Mouse (Mus musculus): Measurements from ENCODE around the gene Casp6. TPM values are rescaled to one million over a fixed set of nuclear protein-coding genes. Genes with fewer than 3 reads are reported as not detected.

Casp6 gene
- polyA plus RNA-seq, 1 experiment: 86.1 TPM

DNA sequence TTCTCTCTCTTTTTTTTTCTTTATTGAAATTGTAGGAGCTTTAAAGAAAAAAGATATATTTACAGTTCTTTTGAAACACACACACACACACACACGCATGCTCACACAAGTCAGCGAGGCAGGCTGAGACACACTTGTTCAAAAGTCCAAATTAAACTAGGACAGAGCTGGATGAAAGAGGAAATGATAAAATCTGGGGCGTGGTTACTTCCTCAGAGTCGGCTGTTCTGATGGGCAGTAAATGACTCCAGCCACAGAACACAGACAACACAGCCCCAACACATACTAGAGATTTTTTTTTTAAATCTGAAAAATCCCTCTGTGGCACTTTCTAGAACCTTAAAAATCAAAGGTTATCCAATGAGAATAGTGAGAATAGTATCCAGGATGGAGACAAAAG, 42.6 kb downstream of the Casp6 start:
- WGBS: 31% methylated on average over 4 of the region's 4 CpGs
- peaks cover 7% of the 10 kb centered on the region for H3K4me1 ChIP-seq (replicated peaks; ENCODE audit: control insufficient read depth, insufficient read depth, low read length)
- no peak overlapping the region for H3K4me3 ChIP-seq (ENCODE audit: control insufficient read depth, insufficient read depth, low read length)
- no peak for DNase-seq
- H3K27me3 ChIP-seq (ENCODE audit: control insufficient read depth, insufficient read depth, low read length): no peaks in the 10 kb centered on the region
- H3K36me3 ChIP-seq (ENCODE audit: control insufficient read depth, insufficient read depth, low read length): no peaks in the 10 kb centered on the region
- H3K27ac ChIP-seq (ENCODE audit: control insufficient read depth, insufficient read depth, low read length): no peak overlapping the region
- no peak for TF ChIP-seq POLR2A (IDR thresholded peaks at IDR 0.05; ENCODE audit: control insufficient read depth, extremely low read depth, insufficient read depth, low read length, poor library complexity)
- TF ChIP-seq CTCF (IDR thresholded peaks at IDR 0.05; ENCODE audit: borderline replicate concordance, control insufficient read depth, extremely low read depth, insufficient read depth, low read length, poor library complexity): no peak

DNA sequence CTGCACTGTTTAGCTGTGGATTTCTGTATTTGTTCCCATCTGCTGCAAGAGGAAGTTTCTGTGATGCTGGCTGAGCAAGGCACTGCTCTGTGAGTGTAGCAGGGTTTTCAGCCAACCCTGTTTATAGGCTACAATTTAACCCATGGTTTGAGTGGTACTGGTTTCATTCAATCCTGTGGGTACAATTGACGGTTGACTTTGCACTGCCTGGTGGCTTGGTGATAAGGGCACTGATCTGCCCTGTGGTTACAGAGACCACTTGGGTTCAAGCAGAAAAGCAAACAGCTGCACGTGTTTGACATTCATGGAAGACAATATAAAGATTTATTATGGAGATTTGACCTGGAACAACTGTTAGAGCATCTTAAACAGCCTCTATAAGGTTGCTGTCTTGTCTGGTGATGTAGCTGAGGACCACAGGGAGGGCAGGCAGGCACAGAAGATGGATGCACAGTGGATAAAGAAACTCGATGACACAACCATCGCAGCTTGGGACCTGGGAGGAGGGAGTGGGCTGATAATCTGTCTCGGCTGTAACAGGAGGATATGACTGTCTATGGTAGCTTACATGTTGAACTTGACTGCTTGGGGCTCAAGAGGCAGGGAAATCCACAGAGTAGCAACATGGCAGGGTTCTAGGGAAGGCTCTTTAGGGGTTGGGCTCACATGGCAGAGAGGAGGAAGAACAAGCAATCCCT, 45.1 kb downstream of the Casp6 start:
- DNase-seq: no peak
- H3K4me3 ChIP-seq (ENCODE audit: control insufficient read depth, insufficient read depth, low read length): no peak overlapping the region
- peaks cover 7% of the 10 kb centered on the region for H3K4me1 ChIP-seq (replicated peaks; ENCODE audit: control insufficient read depth, insufficient read depth, low read length)
- H3K36me3 ChIP-seq (ENCODE audit: control insufficient read depth, insufficient read depth, low read length): no peaks in the 10 kb centered on the region
- 35% methylated on average over 5 of the region's 5 CpGs for WGBS
- H3K27ac ChIP-seq (ENCODE audit: control insufficient read depth, insufficient read depth, low read length): no peak overlapping the region
- TF ChIP-seq CTCF (IDR thresholded peaks at IDR 0.05; ENCODE audit: borderline replicate concordance, control insufficient read depth, extremely low read depth, insufficient read depth, low read length, poor library complexity) (no peak), POLR2A (IDR thresholded peaks at IDR 0.05; ENCODE audit: control insufficient read depth, extremely low read depth, insufficient read depth, low read length, poor library complexity) (no peak)
- no peaks in the 10 kb centered on the region for H3K27me3 ChIP-seq (ENCODE audit: control insufficient read depth, insufficient read depth, low read length)

GRCm38 (mm10) chr3:129948359-129948758, 47.1 kb downstream of the Casp6 start:
- Histone ChIP-seq H3K27ac (ENCODE audit: control insufficient read depth, insufficient read depth, low read length) (no peak overlapping the region), H3K27me3 (ENCODE audit: control insufficient read depth, insufficient read depth, low read length) (no peaks in the 10 kb centered on the region), H3K4me1 (replicated peaks; ENCODE audit: control insufficient read depth, insufficient read depth, low read length) (peaks cover 7% of the 10 kb centered on the region), H3K4me3 (ENCODE audit: control insufficient read depth, insufficient read depth, low read length) (no peak overlapping the region), H3K36me3 (ENCODE audit: control insufficient read depth, insufficient read depth, low read length) (no peaks in the 10 kb centered on the region)
- DNase-seq: no peak
- 66% methylated on average over 5 of the region's 5 CpGs for WGBS
- TF ChIP-seq CTCF (IDR thresholded peaks at IDR 0.05; ENCODE audit: borderline replicate concordance, control insufficient read depth, extremely low read depth, insufficient read depth, low read length, poor library complexity) (no peak), POLR2A (IDR thresholded peaks at IDR 0.05; ENCODE audit: control insufficient read depth, extremely low read depth, insufficient read depth, low read length, poor library complexity) (no peak)

DNA sequence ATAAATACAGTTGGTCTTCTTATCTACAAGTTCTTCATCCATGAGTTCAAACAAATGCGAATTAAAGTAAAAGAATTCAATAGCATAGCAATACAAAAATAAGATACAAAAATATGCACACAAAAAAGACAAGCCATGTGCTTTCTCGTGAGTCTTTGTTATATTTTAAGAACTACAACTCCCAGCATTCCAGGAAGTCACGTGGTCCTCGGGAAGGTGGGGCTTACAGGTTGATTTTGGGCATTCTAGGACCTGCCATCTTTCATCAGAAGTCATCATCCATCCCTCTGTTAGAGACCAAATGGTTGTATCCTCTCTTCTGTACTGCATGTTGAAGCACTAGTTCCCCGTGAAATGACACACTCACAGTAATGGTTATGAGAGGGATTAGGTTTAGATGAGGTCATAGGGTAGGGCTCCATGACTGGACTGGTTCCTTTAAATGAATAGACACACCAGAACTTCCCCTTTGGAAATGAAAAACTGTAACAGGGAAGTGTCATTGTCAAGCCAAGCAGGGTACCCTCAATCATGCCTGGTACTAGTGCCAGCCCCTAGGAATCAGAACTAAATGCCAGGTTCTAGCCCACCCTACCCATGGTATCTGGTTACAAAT, 48.0 kb downstream of the Casp6 start:
- no peak for DNase-seq
- H3K27ac ChIP-seq (ENCODE audit: control insufficient read depth, insufficient read depth, low read length): no peak overlapping the region
- H3K36me3 ChIP-seq (ENCODE audit: control insufficient read depth, insufficient read depth, low read length): no peaks in the 10 kb centered on the region
- 90% methylated on average over 5 of the region's 5 CpGs for WGBS
- no peak for TF ChIP-seq CTCF (IDR thresholded peaks at IDR 0.05; ENCODE audit: borderline replicate concordance, control insufficient read depth, extremely low read depth, insufficient read depth, low read length, poor library complexity)
- no peak for TF ChIP-seq POLR2A (IDR thresholded peaks at IDR 0.05; ENCODE audit: control insufficient read depth, extremely low read depth, insufficient read depth, low read length, poor library complexity)
- peaks cover 7% of the 10 kb centered on the region for H3K4me1 ChIP-seq (replicated peaks; ENCODE audit: control insufficient read depth, insufficient read depth, low read length)
- H3K27me3 ChIP-seq (ENCODE audit: control insufficient read depth, insufficient read depth, low read length): no peaks in the 10 kb centered on the region
- no peak overlapping the region for H3K4me3 ChIP-seq (ENCODE audit: control insufficient read depth, insufficient read depth, low read length)

DNA sequence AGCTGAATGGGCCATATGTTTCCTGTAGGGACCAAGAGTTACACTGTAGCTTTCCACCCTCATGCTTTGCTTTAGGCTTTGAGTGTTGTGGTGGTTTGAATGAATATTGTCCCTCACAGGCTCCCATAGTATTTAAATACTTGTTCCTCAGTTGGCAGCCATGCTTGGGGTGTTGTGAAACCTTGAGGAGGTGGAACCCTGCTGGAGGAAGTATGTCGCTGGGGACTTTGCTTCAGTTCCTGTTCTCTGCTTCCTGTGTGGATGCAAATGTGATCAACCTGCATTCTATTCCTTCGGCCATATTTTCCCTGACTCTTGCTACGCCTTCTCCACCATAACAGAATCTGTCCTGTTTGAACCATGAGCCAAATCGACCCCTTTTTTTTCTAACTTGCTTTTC, 52.1 kb downstream of the Casp6 start:
- DNase-seq: no peak
- TF ChIP-seq CTCF (IDR thresholded peaks at IDR 0.05; ENCODE audit: borderline replicate concordance, control insufficient read depth, extremely low read depth, insufficient read depth, low read length, poor library complexity) (no peak), POLR2A (IDR thresholded peaks at IDR 0.05; ENCODE audit: control insufficient read depth, extremely low read depth, insufficient read depth, low read length, poor library complexity) (no peak)
- H3K36me3 ChIP-seq (ENCODE audit: control insufficient read depth, insufficient read depth, low read length): no peaks in the 10 kb centered on the region
- WGBS: 92% methylated on average over 4 of the region's 4 CpGs
- no peak overlapping the region for H3K4me3 ChIP-seq (ENCODE audit: control insufficient read depth, insufficient read depth, low read length)
- no peaks in the 10 kb centered on the region for H3K27me3 ChIP-seq (ENCODE audit: control insufficient read depth, insufficient read depth, low read length)
- no peak overlapping the region for H3K27ac ChIP-seq (ENCODE audit: control insufficient read depth, insufficient read depth, low read length)
- H3K4me1 ChIP-seq (replicated peaks; ENCODE audit: control insufficient read depth, insufficient read depth, low read length): peaks cover 2% of the 10 kb centered on the region; the same call in 1 of the 2 replicates

- peaks cover 3% of the 10 kb centered on the region for H3K4me1 ChIP-seq (replicated peaks; ENCODE audit: control insufficient read depth, insufficient read depth, low read length)
- H3K27me3 ChIP-seq (ENCODE audit: control insufficient read depth, insufficient read depth, low read length): no peaks in the 10 kb centered on the region
- H3K4me3 ChIP-seq (ENCODE audit: control insufficient read depth, insufficient read depth, low read length): no peak overlapping the region
- H3K27ac ChIP-seq (ENCODE audit: control insufficient read depth, insufficient read depth, low read length): no peak overlapping the region
- 91% methylated on average over 8 of the region's 8 CpGs for WGBS
- H3K36me3 ChIP-seq (ENCODE audit: control insufficient read depth, insufficient read depth, low read length): no peaks in the 10 kb centered on the region
- TF ChIP-seq POLR2A (IDR thresholded peaks at IDR 0.05; ENCODE audit: control insufficient read depth, extremely low read depth, insufficient read depth, low read length, poor library complexity) (no peak), CTCF (IDR thresholded peaks at IDR 0.05; ENCODE audit: borderline replicate concordance, control insufficient read depth, extremely low read depth, insufficient read depth, low read length, poor library complexity) (no peak)
- no peak for DNase-seq
Measured at GRCm38 (mm10) chr3:129962533-129962932, 61.3 kb downstream of the Casp6 start.

Other genes starting within 250 kb of the Casp6 start
- 1.2 and 4.1 TPM in 2 replicates for gene Egf, start 146.1 kb upstream of the Casp6 start, polyA plus RNA-seq (2012; rRNA removed)
- gene Lrit3, start 97.4 kb upstream of the Casp6 start, polyA plus RNA-seq (2012; rRNA removed): 0.09 TPM in 1 of 2 replicates, not detected in the other
- 0.08 and 0.09 TPM in 2 replicates for gene Rrh, start 78.8 kb upstream of the Casp6 start, polyA plus RNA-seq (2012; rRNA removed)
- gene Gar1, start 70.0 kb upstream of the Casp6 start, polyA plus RNA-seq (2012; rRNA removed): 36.4 and 46.7 TPM in 2 replicates
- 0.22 and 0.54 TPM in 2 replicates for gene Cfi, start 65.5 kb upstream of the Casp6 start, polyA plus RNA-seq (2012; rRNA removed)
- 67.0 and 89.3 TPM in 2 replicates for gene Pla2g12a, start 22.8 kb upstream of the Casp6 start, polyA plus RNA-seq (2012; rRNA removed)
- gene Mcub, start 68.8 kb downstream of the Casp6 start, polyA plus RNA-seq (2012; rRNA removed): 11.6 and 13.1 TPM in 2 replicates
- gene Sec24b, start 160.1 kb downstream of the Casp6 start, polyA plus RNA-seq (2012; rRNA removed): 149 and 171 TPM in 2 replicates
- gene Col25a1, start 230.1 kb downstream of the Casp6 start, polyA plus RNA-seq (2012; rRNA removed): not detected in 2 replicates

Data from thymus, adult 2 months (tissue).